Mouse (Mus musculus): Measurements from ENCODE around the gene Rbfox2. TPM values are rescaled to one million over a fixed set of nuclear protein-coding genes. Genes with fewer than 3 reads are reported as not detected.

Gene Rbfox2
- polyA plus RNA-seq (2016; fragmentation: Nextera tagmentation; extraction: Ambion mirVana), result 87.6 and 97.4 TPM in 2 replicates

DNA sequence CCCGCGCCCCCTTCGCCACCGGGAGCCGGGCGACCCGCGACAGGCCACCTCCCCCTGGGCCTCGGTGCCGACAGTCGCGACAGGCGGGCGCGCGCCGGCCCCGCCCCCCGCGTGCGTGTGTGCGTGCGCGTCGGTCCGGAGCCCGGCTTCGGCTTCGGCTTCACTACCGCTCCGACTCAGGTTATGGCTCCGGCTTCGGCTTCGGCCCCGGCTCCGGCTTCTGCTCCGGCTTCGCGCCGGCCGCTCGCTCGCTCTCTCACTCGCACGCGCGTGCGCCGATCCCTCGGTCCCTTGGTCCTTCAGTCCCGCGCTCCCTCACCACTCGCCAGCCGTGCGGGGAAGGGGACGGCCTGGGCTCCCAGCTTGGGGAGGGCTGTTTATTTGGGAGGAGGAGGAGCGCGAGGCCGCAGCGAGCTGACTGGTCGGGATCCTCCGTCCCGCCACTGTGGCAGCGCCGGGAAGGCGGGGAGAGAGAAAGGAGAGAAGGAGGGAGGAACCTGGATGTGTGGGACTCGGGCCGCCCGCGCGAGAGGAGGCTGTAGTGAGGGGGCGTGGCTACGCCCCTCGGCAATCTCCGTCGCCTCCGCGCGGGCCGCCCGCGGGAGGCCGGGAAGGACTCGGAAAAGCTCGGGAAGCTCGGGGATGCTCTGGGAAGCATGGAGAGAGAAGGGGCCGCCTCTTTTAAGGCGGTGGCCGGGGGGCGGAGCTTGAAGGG lies at the start of gene Rbfox2:
Rbfox2 (minus strand) TSS at position 458 of the 715 bp plus-strand sequence.
- peak within 1 kb of the TSS; percentile 99 for H3K9ac ChIP-seq
- peaks cover 40% of the 10 kb centered on the region for H3K4me1 ChIP-seq (replicated peaks)
- H3K4me2 ChIP-seq, result peak within 1 kb of the TSS; percentile 92
- H3K4me3 ChIP-seq, result peak within 1 kb of the TSS; percentile 99
- H3K27me3 ChIP-seq (replicated peaks), result no peaks in the 10 kb centered on the region
- peak; percentile 93 for ATAC-seq (ENCODE audit: insufficient number of reproducible peaks, low FRiP score)
- under 1% methylated on average over 89 of the region's 90 CpGs for WGBS
- H3K27ac ChIP-seq (ENCODE audit: poor library complexity, severe bottlenecking), result peak within 1 kb of the TSS; percentile 99
- no peaks in the 10 kb centered on the region for H3K36me3 ChIP-seq
- no peaks in the 10 kb centered on the region for H3K9me3 ChIP-seq (replicated peaks)

DNA sequence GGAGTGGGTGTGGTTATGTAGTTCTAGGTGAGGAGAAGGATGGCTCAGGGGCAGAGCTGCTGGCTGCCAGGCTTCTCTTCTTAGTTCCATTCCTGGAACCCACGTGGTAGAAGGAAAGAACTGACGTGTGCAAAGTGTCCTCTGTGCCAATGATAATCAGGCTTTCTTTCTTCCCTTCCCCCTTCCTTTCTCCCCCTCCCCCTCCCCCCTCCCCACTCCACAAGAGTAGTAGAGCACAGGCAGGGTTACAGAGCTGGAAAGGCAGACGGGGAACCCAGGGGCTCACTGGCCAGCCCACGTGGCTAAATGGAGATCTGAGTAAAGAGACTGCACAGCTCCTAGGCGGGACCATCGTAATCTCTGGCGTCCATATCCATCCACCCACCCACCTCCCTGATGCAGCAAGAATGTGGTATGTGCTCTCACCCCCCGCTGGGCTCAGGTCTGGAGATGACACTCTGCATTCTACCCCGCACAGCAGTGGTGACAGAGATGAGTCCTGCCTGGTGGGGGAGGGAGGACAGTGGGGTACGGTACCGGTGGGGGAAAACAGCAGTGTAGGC lies 49.5 kb upstream of the Rbfox2 start:
- Histone ChIP-seq H3K36me3 (no peaks in the 10 kb centered on the region), H3K4me2 (peak overlapping the region; percentile 58), H3K27ac (ENCODE audit: poor library complexity, severe bottlenecking) (0 out of 2 replicates have a peak overlapping the region, but pooled peaks have one; percentile 10), H3K4me1 (replicated peaks) (peaks cover 52% of the 10 kb centered on the region), H3K9ac (peak overlapping the region; percentile 6; the same call in 1 of the 2 replicates), H3K4me3 (peak overlapping the region; percentile 5; the same call in 1 of the 2 replicates), H3K27me3 (replicated peaks) (no peaks in the 10 kb centered on the region), H3K9me3 (replicated peaks) (no peaks in the 10 kb centered on the region)
- ATAC-seq (ENCODE audit: insufficient number of reproducible peaks, low FRiP score), result peak; percentile 49
- 5% methylated on average over 11 of the region's 11 CpGs for WGBS

DNA sequence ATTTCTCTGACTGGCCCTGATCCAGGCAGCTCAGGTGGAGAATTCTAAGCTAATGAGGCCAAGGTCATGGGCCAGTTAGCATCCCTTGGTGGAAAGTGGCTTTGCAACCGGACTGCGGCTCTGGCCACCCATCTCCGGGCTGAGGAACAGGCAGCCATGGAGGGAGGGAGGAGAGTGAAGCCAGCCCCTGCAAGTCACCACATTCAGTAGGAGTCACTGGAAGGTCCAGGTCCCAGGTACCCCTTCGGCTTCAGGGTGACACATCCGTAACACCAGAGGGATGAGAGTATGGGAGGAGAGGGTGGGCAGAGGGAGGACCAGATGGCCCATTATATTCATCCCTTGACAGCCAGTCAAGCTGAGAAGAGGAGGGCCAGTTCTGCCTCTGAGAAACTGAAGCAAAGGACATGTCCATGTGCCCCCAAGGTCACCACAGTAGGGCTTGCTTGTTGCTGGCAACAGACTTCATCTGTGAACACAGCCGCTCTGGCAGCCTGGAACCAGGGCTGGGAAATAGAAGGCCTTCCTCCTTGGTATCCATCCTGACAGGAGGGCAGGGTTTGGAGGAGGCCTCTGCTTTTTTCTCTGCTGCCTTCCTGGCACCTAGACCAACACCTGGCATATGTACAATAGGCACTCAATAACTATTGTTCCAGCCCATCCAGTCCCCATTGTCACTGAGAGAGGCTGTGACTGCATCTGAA lies 48.2 kb upstream of the Rbfox2 start:
- Histone ChIP-seq H3K9me3 (replicated peaks) (no peaks in the 10 kb centered on the region), H3K27ac (ENCODE audit: poor library complexity, severe bottlenecking) (peak overlapping the region; percentile 79), H3K4me1 (replicated peaks) (peaks cover 52% of the 10 kb centered on the region), H3K4me2 (no peak overlapping the region), H3K27me3 (replicated peaks) (no peaks in the 10 kb centered on the region), H3K36me3 (no peaks in the 10 kb centered on the region), H3K4me3 (no peak overlapping the region), H3K9ac (no peak overlapping the region)
- ATAC-seq (ENCODE audit: insufficient number of reproducible peaks, low FRiP score), result no peak
- 73% methylated on average over 6 of the region's 6 CpGs for WGBS

DNA sequence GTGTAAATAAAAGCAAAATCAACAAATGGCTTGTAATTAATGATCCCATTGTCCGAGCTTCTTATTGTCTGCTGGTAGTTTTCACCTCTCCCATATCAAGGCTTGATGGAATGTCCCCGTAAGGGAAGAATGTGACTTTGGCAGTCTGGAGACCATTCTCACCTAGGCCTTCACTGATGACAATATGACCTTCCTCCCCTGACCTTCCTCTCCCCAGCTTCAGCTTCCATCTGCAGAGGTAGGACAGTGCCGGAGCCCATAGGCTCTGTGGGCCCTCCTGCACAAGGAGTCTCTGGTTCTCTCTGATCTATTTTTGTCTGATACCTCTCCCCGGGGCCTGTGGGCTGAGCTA lies 47.7 kb upstream of the Rbfox2 start:
- Histone ChIP-seq H3K27ac (ENCODE audit: poor library complexity, severe bottlenecking) (peak overlapping the region; percentile 79), H3K4me3 (no peak overlapping the region), H3K4me2 (no peak overlapping the region), H3K9me3 (replicated peaks) (no peaks in the 10 kb centered on the region), H3K36me3 (no peaks in the 10 kb centered on the region), H3K4me1 (replicated peaks) (peaks cover 52% of the 10 kb centered on the region), H3K27me3 (replicated peaks) (no peaks in the 10 kb centered on the region), H3K9ac (no peak overlapping the region)
- no peak for ATAC-seq (ENCODE audit: insufficient number of reproducible peaks, low FRiP score)
- whole genome bisulfite sequencing, result 38% methylated on average over 4 of the region's 4 CpGs

DNA sequence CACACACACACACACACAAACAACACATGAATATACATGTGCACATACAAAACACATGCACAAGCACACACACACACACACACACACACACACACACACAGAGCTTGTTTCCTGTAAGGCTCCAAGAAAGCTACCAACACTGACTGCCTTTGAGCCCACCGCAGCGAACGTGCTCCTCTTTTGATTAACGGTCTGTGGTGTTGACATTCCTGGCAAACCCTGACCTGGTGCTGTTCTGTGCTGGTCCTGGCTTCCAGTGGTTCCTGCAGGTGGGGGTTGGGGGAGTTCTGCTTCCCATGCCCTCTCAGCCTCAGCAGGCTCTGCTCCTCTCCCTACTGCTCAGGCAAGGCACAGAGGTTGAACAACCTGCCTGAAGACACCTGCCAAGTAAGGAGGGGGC lies 47.0 kb upstream of the Rbfox2 start:
- no peak for ATAC-seq (ENCODE audit: insufficient number of reproducible peaks, low FRiP score)

DNA sequence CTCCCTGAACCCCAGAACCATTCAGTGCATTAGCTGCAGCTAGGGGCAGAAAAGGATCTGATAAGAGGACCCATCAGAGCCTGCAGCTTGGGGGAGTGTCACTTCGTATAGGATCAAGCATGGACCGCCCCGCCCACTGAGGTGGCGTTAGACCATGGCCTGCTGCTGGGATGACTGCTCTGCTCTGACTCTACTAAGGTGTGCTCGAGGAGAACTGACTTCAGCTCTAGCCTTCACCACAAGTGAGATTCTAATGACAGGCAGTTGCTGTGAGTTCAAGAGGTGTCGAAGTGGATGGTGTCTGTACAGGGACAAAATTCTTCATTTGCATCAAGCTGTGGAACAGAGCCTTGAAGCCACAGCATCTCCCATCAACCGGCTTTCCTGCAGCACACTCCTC lies 46.1 kb upstream of the Rbfox2 start:
- Histone ChIP-seq H3K27ac (ENCODE audit: poor library complexity, severe bottlenecking) (no peak overlapping the region), H3K36me3 (no peaks in the 10 kb centered on the region), H3K4me1 (replicated peaks) (peaks cover 44% of the 10 kb centered on the region), H3K4me2 (no peak overlapping the region), H3K9ac (no peak overlapping the region), H3K27me3 (replicated peaks) (no peaks in the 10 kb centered on the region), H3K9me3 (replicated peaks) (no peaks in the 10 kb centered on the region), H3K4me3 (no peak overlapping the region)
- ATAC-seq (ENCODE audit: insufficient number of reproducible peaks, low FRiP score), result no peak
- 60% methylated on average over 7 of the region's 7 CpGs for WGBS

More for the DNA sequence above, 47.0 kb upstream of the Rbfox2 start:
- no peak overlapping the region for H3K27ac ChIP-seq (ENCODE audit: poor library complexity, severe bottlenecking)
- no peak overlapping the region for H3K4me2 ChIP-seq
- H3K27me3 ChIP-seq (replicated peaks), result no peaks in the 10 kb centered on the region
- H3K36me3 ChIP-seq, result no peaks in the 10 kb centered on the region
- no peaks in the 10 kb centered on the region for H3K9me3 ChIP-seq (replicated peaks)
- H3K9ac ChIP-seq, result no peak overlapping the region
- no peak overlapping the region for H3K4me3 ChIP-seq
- WGBS, result 26% methylated on average over 4 of the region's 4 CpGs
- peaks cover 49% of the 10 kb centered on the region for H3K4me1 ChIP-seq (replicated peaks)

DNA sequence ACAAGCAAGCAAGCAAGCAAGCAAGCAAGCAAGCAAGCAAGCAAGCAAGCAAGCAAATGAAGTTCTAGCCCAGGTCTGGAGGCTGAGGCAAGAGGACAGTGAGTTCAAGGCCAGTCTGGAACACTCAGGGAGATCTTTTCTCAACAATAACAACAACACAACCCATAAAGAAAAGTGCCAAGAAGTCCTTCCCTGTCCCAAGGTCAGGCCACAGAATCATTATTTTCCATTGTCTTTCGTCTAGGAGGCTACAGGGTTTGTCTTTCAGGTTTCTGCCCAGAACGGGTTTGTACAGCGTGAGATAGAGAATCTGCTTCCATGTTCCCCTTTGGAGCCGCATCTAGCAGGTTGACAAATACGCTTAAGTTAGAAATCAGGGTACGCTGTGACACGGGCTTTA lies 43.3 kb upstream of the Rbfox2 start:
- no peaks in the 10 kb centered on the region for H3K9me3 ChIP-seq (replicated peaks)
- H3K4me3 ChIP-seq, result no peak overlapping the region
- H3K27me3 ChIP-seq (replicated peaks), result no peaks in the 10 kb centered on the region
- H3K36me3 ChIP-seq, result no peaks in the 10 kb centered on the region
- no peak overlapping the region for H3K27ac ChIP-seq (ENCODE audit: poor library complexity, severe bottlenecking)
- WGBS, result 88% methylated on average over 7 of the region's 7 CpGs
- no peak for ATAC-seq (ENCODE audit: insufficient number of reproducible peaks, low FRiP score)
- no peak overlapping the region for H3K9ac ChIP-seq
- H3K4me1 ChIP-seq (replicated peaks), result peaks cover 27% of the 10 kb centered on the region
- no peak overlapping the region for H3K4me2 ChIP-seq

DNA sequence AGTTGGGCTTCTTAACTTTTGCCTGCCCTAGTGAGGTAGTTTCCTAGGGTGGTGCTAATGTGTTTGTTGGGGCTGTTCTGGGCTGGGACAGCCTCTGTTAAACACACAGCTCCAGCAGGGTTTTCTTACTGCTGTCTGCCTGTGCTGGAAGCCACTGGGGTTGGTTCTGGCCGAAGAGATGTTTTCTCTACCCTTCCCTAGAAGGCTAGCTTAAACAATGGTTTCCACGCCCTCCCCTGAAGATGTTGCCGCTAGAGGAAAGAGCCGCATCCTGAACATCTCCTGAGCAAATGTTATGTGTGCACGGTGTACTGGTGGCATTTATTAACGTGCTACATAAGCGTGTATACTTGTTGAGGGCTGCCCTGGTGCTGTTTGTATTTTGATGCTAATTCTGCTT lies 41.3 kb upstream of the Rbfox2 start:
- Histone ChIP-seq H3K27ac (ENCODE audit: poor library complexity, severe bottlenecking) (0 out of 2 replicates have a peak overlapping the region, but pooled peaks have one; percentile 5), H3K27me3 (replicated peaks) (no peaks in the 10 kb centered on the region), H3K9me3 (replicated peaks) (no peaks in the 10 kb centered on the region), H3K36me3 (no peaks in the 10 kb centered on the region), H3K4me1 (replicated peaks) (peaks cover 28% of the 10 kb centered on the region), H3K9ac (no peak overlapping the region), H3K4me3 (no peak overlapping the region), H3K4me2 (no peak overlapping the region)
- 67% methylated on average over 7 of the region's 7 CpGs for WGBS
- no peak for ATAC-seq (ENCODE audit: insufficient number of reproducible peaks, low FRiP score)

DNA sequence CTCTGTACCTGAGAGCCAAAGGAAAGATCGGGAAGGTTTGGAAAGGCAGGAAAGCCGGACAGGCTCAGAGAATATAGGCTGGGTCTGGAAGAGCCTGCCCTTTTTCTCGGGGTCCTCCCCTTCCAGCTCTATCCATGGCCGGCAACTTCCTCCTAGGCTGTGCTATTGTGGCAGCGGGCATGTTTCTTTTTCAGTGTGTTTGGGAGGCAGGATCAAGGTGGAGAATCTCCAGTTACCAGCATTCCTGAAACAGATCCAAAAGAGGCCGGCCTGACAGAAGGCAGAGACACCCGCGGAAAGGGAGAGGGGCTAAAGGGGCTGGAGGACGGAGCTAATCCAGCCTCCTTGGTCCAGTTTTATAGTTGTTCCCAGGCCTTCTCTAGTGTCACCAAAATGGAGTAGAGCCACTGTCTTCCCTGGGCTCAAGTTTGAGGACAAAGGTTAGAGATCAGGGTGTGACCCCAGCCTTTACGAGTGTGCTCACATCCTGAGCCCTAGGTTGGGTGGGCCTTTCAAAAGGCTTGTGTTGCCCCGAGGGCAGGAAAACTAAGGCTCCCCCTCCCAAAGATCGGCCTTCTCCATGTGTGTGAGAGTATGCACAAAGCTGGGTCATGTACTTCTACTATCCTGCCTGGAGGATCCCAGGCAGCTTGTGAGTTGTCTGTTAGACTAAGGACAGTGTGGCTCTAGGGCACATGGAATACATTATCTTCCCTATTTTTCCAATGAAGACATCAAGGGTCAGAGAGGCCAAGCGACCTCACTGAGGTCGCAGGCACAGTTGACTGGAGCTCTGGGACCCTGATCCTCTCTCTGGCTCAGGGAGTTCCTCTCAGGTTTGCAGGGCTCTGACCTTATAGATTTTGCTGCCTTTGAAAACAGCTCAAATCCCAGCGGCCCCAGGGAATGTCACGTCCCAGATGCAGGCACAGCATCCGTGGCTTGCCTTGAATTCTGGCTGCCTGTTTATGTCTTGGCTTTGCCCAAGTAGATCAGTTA lies 37.6 kb upstream of the Rbfox2 start:
- WGBS, result 27% methylated on average over 17 of the region's 17 CpGs
- H3K4me2 ChIP-seq, result peak overlapping the region; percentile 68

DNA sequence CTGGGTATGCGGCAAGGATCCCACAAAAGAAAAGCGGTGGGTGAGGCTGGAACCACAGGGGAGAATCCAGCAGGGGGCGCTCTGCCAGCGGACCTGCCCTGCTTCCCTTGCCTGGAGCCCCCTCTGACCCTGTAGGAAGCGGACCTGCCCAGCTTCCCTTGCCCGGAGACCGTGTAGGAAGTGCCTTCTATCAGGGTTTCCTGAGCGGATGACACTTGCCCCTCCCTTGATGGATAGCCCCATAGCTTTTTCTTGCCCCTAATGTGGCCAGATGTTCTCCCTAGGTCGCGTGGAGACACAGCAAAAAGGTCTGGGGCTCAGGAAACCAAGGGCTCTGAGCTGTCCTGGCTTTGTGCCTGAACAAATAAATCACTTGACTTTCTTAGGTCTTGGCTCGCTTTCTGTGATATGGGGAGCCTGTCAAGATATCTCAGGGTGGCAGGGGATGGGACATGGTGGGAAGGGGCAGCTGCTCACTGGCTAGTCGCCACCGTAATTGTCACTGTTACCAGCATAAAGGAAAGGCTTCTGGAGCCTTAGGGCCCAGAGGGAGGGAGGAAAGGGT lies 36.8 kb upstream of the Rbfox2 start:
- peak overlapping the region; percentile 68 for H3K4me2 ChIP-seq

More for the DNA sequence above, 37.6 kb upstream of the Rbfox2 start:
- ATAC-seq (ENCODE audit: insufficient number of reproducible peaks, low FRiP score), result peak; percentile 72
- Histone ChIP-seq H3K9me3 (replicated peaks) (no peaks in the 10 kb centered on the region), H3K36me3 (no peaks in the 10 kb centered on the region), H3K27me3 (replicated peaks) (no peaks in the 10 kb centered on the region), H3K4me1 (replicated peaks) (peaks cover 33% of the 10 kb centered on the region), H3K9ac (peak overlapping the region; percentile 67; the same call in 1 of the 2 replicates), H3K27ac (ENCODE audit: poor library complexity, severe bottlenecking) (peak overlapping the region; percentile 89), H3K4me3 (peak overlapping the region; percentile 37; the same call in 1 of the 2 replicates)

More for the DNA sequence above, 36.8 kb upstream of the Rbfox2 start:
- Histone ChIP-seq H3K27me3 (replicated peaks) (no peaks in the 10 kb centered on the region), H3K27ac (ENCODE audit: poor library complexity, severe bottlenecking) (peak overlapping the region; percentile 89), H3K36me3 (no peaks in the 10 kb centered on the region), H3K9me3 (replicated peaks) (no peaks in the 10 kb centered on the region), H3K4me3 (peak overlapping the region; percentile 37), H3K4me1 (replicated peaks) (peaks cover 33% of the 10 kb centered on the region), H3K9ac (peak overlapping the region; percentile 67)
- ATAC-seq (ENCODE audit: insufficient number of reproducible peaks, low FRiP score), result peak; percentile 87
- WGBS, result 6% methylated on average over 13 of the region's 13 CpGs
